Mouse (Mus musculus): Measurements from ENCODE around the gene Cnbd2. TPM values are rescaled to one million over a fixed set of nuclear protein-coding genes. Genes with fewer than 3 reads are reported as not detected.

Cnbd2 gene
- polyA plus RNA-seq, 1 experiment from 2014 or later, result 6.3 TPM

- WGBS, result 81% methylated on average over 4 of the region's 4 CpGs
- Histone ChIP-seq H3K4me3 (ENCODE audit: low read depth, low read length) (no peak overlapping the region), H3K4me1 (replicated peaks; ENCODE audit: control insufficient read depth, insufficient read depth) (peaks cover 4% of the 10 kb centered on the region; the same call in 1 of the 2 replicates), H3K9me3 (ENCODE audit: control insufficient read depth, low read length) (no peaks in the 10 kb centered on the region), H3K27ac (replicated peaks) (no peak overlapping the region), H3K9ac (ENCODE audit: low read length) (no peak overlapping the region), H3K36me3 (ENCODE audit: control insufficient read depth, insufficient read depth, low read length) (no peaks in the 10 kb centered on the region), H3K4me2 (replicated peaks; ENCODE audit: low read depth) (no peak overlapping the region), H3K27me3 (ENCODE audit: control insufficient read depth, insufficient read depth, low read length) (0 out of 2 replicates have a peak, but pooled peaks cover 2% of the 10 kb centered on the region)
- DNase-seq (ENCODE audit: low spot score) (no peak), ATAC-seq (ENCODE audit: low FRiP score, low TSS enrichment) (no peak)
- TF ChIP-seq EP300 (optimal IDR thresholded peaks at IDR 0.05) (no peak), CTCF (IDR thresholded peaks at IDR 0.05; ENCODE audit: low read depth) (no peak)
These were observed 111.6 kb downstream of the Cnbd2 start for GRCm38 (mm10) chr2:156423672-156424071.

Small RNA genes within 50 kb of the gene (microRNA-seq; reads per million reads assigned to microRNA genes)
- gene Gm22758 (not detected), gene Gm22759 (not detected)

Other genes with a start within 250 kb of the Cnbd2 start
- gene Spag4, start 247.1 kb upstream of the Cnbd2 start, polyA plus RNA-seq (2015; fragmentation: Nextera tagmentation; extraction: Ambion mirVana), result 2.7 and 3.0 TPM in 2 replicates
- 24.7 and 27.2 TPM in 2 replicates for gene Cpne1, start 200.3 kb upstream of the Cnbd2 start, polyA plus RNA-seq (2015; fragmentation: Nextera tagmentation; extraction: Ambion mirVana)
- 8.0 and 8.8 TPM in 2 replicates for gene Rbm12, start 200.3 kb upstream of the Cnbd2 start, polyA plus RNA-seq (2015; fragmentation: Nextera tagmentation; extraction: Ambion mirVana)
- gene Gm28036, start 185.2 kb upstream of the Cnbd2 start, polyA plus RNA-seq (2015; fragmentation: Nextera tagmentation; extraction: Ambion mirVana), result 4.3 and 5.1 TPM in 2 replicates
- gene Romo1, start 168.3 kb upstream of the Cnbd2 start, polyA plus RNA-seq (2015; fragmentation: Nextera tagmentation; extraction: Ambion mirVana), result 378 and 415 TPM in 2 replicates
- gene Nfs1, start 168.1 kb upstream of the Cnbd2 start, polyA plus RNA-seq (2015; fragmentation: Nextera tagmentation; extraction: Ambion mirVana), result 40.3 and 43.5 TPM in 2 replicates
- gene Rbm39, start 132.1 kb upstream of the Cnbd2 start, polyA plus RNA-seq (2015; fragmentation: Nextera tagmentation; extraction: Ambion mirVana), result 335 and 349 TPM in 2 replicates
- 28.4 and 29.3 TPM in 2 replicates for gene Phf20, start 115.8 kb upstream of the Cnbd2 start, polyA plus RNA-seq (2015; fragmentation: Nextera tagmentation; extraction: Ambion mirVana)
- 116 TPM in 2 replicates for gene Scand1, start 405 bp downstream of the Cnbd2 start, polyA plus RNA-seq (2015; fragmentation: Nextera tagmentation; extraction: Ambion mirVana)
- 1.7 and 1.8 TPM in 2 replicates for gene Epb41l1, start 108.6 kb downstream of the Cnbd2 start, polyA plus RNA-seq (2015; fragmentation: Nextera tagmentation; extraction: Ambion mirVana)
- 21.1 and 22.5 TPM in 2 replicates for gene Aar2, start 235.3 kb downstream of the Cnbd2 start, polyA plus RNA-seq (2015; fragmentation: Nextera tagmentation; extraction: Ambion mirVana)